Mouse (Mus musculus): ENCODE measurements at regions not wholly inside any gene's neighbourhood (a gene's known extent, or its start where the extent isn't known, plus 50 kb on each side); places are given as distances from the start of the nearest gene placed in this dataset.
A peak's percentile ranks its signal among the peaks of the same experiment; 100 is the strongest.
"Not testable (repeated sequence)": the region's sequence is repeated elsewhere in the genome, so short reads cannot be mapped to it uniquely, and the experiment has no call there.

GRCm38 (mm10) chr1:164744955-164745608 lies 51.4 kb upstream of the Dpt start:
- Histone ChIP-seq H3K27ac (replicated peaks; ENCODE audit: low read depth, low read length) (no peak overlapping the region), H3K27me3 (ENCODE audit: control insufficient read depth, insufficient read depth, low read length) (no peaks in the 10 kb centered on the region), H3K9me3 (ENCODE audit: control insufficient read depth, low read length) (no peaks in the 10 kb centered on the region), H3K9ac (ENCODE audit: low read depth, low read length, severe bottlenecking) (no peak overlapping the region), H3K4me1 (ENCODE audit: control insufficient read depth, insufficient read depth, low read length) (no peaks in the 10 kb centered on the region), H3K4me2 (replicated peaks; ENCODE audit: low read depth, low read length, severe bottlenecking) (no peak overlapping the region), H3K4me3 (replicated peaks; ENCODE audit: low read length) (no peak overlapping the region), H3K36me3 (ENCODE audit: control insufficient read depth, insufficient read depth, low read length) (no peaks in the 10 kb centered on the region)
- DNase-seq (ENCODE audit: low spot score) = peak; percentile 29
- ATAC-seq (ENCODE audit: low FRiP score, low read depth) = no peak
- no peak for TF ChIP-seq POLR2A (IDR thresholded peaks at IDR 0.05; ENCODE audit: borderline replicate concordance, extremely low read depth, insufficient read depth, insufficient read length)

GRCm38 (mm10) chr1:164744499-164744898 lies 51.9 kb upstream of the Dpt start:
- no peak for TF ChIP-seq POLR2A (IDR thresholded peaks at IDR 0.05; ENCODE audit: borderline replicate concordance, extremely low read depth, insufficient read depth, insufficient read length)
- H3K4me1 ChIP-seq (ENCODE audit: control insufficient read depth, insufficient read depth, low read length) = no peaks in the 10 kb centered on the region
- no peaks in the 10 kb centered on the region for H3K27me3 ChIP-seq (ENCODE audit: control insufficient read depth, insufficient read depth, low read length)
- 77% methylated on average over 3 of the region's 3 CpGs for WGBS
- no peaks in the 10 kb centered on the region for H3K9me3 ChIP-seq (ENCODE audit: control insufficient read depth, low read length)
- no peak for DNase-seq (ENCODE audit: low spot score)
- ATAC-seq (ENCODE audit: low FRiP score, low read depth) = no peak
- no peak overlapping the region for H3K9ac ChIP-seq (ENCODE audit: low read depth, low read length, severe bottlenecking)
- H3K36me3 ChIP-seq (ENCODE audit: control insufficient read depth, insufficient read depth, low read length) = no peaks in the 10 kb centered on the region
- H3K4me3 ChIP-seq (replicated peaks; ENCODE audit: low read length) = no peak overlapping the region
- no peak overlapping the region for H3K27ac ChIP-seq (replicated peaks; ENCODE audit: low read depth, low read length)
- H3K4me2 ChIP-seq (replicated peaks; ENCODE audit: low read depth, low read length, severe bottlenecking) = no peak overlapping the region

- not testable (repeated sequence) for H3K27me3 ChIP-seq (ENCODE audit: control insufficient read depth, insufficient read depth, low read length); H3K27ac ChIP-seq (replicated peaks; ENCODE audit: low read depth, low read length); H3K9me3 ChIP-seq (ENCODE audit: control insufficient read depth, low read length); H3K4me2 ChIP-seq (replicated peaks; ENCODE audit: low read depth, low read length, severe bottlenecking); ATAC-seq (ENCODE audit: low FRiP score, low read depth); H3K9ac ChIP-seq (ENCODE audit: low read depth, low read length, severe bottlenecking); H3K4me1 ChIP-seq (ENCODE audit: control insufficient read depth, insufficient read depth, low read length); H3K36me3 ChIP-seq (ENCODE audit: control insufficient read depth, insufficient read depth, low read length); DNase-seq (ENCODE audit: low spot score); H3K4me3 ChIP-seq (replicated peaks; ENCODE audit: low read length)
- WGBS = 92% methylated on average over 8 of the region's 9 CpGs
Observed at GRCm38 (mm10) chr1:164742897-164743296, 53.5 kb upstream of the Dpt start.

GRCm38 (mm10) chr1:164735646-164736045 lies 60.8 kb upstream of the Dpt start:
- Histone ChIP-seq H3K4me2 (replicated peaks; ENCODE audit: low read depth, low read length, severe bottlenecking) (no peak overlapping the region), H3K9ac (ENCODE audit: low read depth, low read length, severe bottlenecking) (no peak overlapping the region), H3K4me3 (replicated peaks; ENCODE audit: low read length) (no peak overlapping the region), H3K36me3 (ENCODE audit: control insufficient read depth, insufficient read depth, low read length) (no peaks in the 10 kb centered on the region), H3K4me1 (ENCODE audit: control insufficient read depth, insufficient read depth, low read length) (no peaks in the 10 kb centered on the region), H3K27me3 (ENCODE audit: control insufficient read depth, insufficient read depth, low read length) (no peaks in the 10 kb centered on the region), H3K27ac (replicated peaks; ENCODE audit: low read depth, low read length) (no peak overlapping the region), H3K9me3 (ENCODE audit: control insufficient read depth, low read length) (no peaks in the 10 kb centered on the region)
- WGBS = 54% methylated on average over 1 of the region's 1 CpGs
- no peak for ATAC-seq (ENCODE audit: low FRiP score, low read depth)
- no peak for TF ChIP-seq POLR2A (IDR thresholded peaks at IDR 0.05; ENCODE audit: borderline replicate concordance, extremely low read depth, insufficient read depth, insufficient read length)
- DNase-seq (ENCODE audit: low spot score) = no peak

GRCm38 (mm10) chr1:164733741-164734140 lies 62.7 kb upstream of the Dpt start:
- TF ChIP-seq POLR2A (IDR thresholded peaks at IDR 0.05; ENCODE audit: borderline replicate concordance, extremely low read depth, insufficient read depth, insufficient read length) = no peak
- no peak for ATAC-seq (ENCODE audit: low FRiP score, low read depth)
- 91% methylated on average over 3 of the region's 3 CpGs for WGBS
- no peaks in the 10 kb centered on the region for H3K9me3 ChIP-seq (ENCODE audit: control insufficient read depth, low read length)
- H3K27ac ChIP-seq (replicated peaks; ENCODE audit: low read depth, low read length) = no peak overlapping the region
- H3K4me2 ChIP-seq (replicated peaks; ENCODE audit: low read depth, low read length, severe bottlenecking) = no peak overlapping the region
- H3K4me3 ChIP-seq (replicated peaks; ENCODE audit: low read length) = no peak overlapping the region
- no peak overlapping the region for H3K9ac ChIP-seq (ENCODE audit: low read depth, low read length, severe bottlenecking)
- H3K4me1 ChIP-seq (ENCODE audit: control insufficient read depth, insufficient read depth, low read length) = no peaks in the 10 kb centered on the region
- DNase-seq (ENCODE audit: low spot score) = no peak
- H3K36me3 ChIP-seq (ENCODE audit: control insufficient read depth, insufficient read depth, low read length) = no peaks in the 10 kb centered on the region
- no peaks in the 10 kb centered on the region for H3K27me3 ChIP-seq (ENCODE audit: control insufficient read depth, insufficient read depth, low read length)

- TF ChIP-seq POLR2A (IDR thresholded peaks at IDR 0.05; ENCODE audit: borderline replicate concordance, extremely low read depth, insufficient read depth, insufficient read length) = no peak
- no peak for DNase-seq (ENCODE audit: low spot score)
- Histone ChIP-seq H3K27ac (replicated peaks; ENCODE audit: low read depth, low read length) (no peak overlapping the region), H3K9ac (ENCODE audit: low read depth, low read length, severe bottlenecking) (no peak overlapping the region), H3K9me3 (ENCODE audit: control insufficient read depth, low read length) (no peaks in the 10 kb centered on the region), H3K36me3 (ENCODE audit: control insufficient read depth, insufficient read depth, low read length) (no peaks in the 10 kb centered on the region), H3K4me1 (ENCODE audit: control insufficient read depth, insufficient read depth, low read length) (no peaks in the 10 kb centered on the region), H3K4me2 (replicated peaks; ENCODE audit: low read depth, low read length, severe bottlenecking) (no peak overlapping the region), H3K4me3 (replicated peaks; ENCODE audit: low read length) (no peak overlapping the region), H3K27me3 (ENCODE audit: control insufficient read depth, insufficient read depth, low read length) (no peaks in the 10 kb centered on the region)
- 11% methylated on average over 1 of the region's 1 CpGs for WGBS
- no peak for ATAC-seq (ENCODE audit: low FRiP score, low read depth)
Observed at GRCm38 (mm10) chr1:164722054-164722453, 74.4 kb upstream of the Dpt start.

Data from limb, embryonic 14.5 days (tissue).